Mouse (Mus musculus) cerebellum, adult (tissue): ENCODE data around the gene Blzf1.

ENCODE experiments used
- ATAC-seq: cut with Nextera tagmentation; 2 replicates; pipeline ENCODE4 v1.9.2; 2017; ENCODE audit warnings: mild to moderate bottlenecking, moderate library complexity, mixed read lengths; ENCODE audit not compliant: insufficient number of reproducible peaks, low FRiP score, low TSS enrichment

Gene Blzf1

GRCm38 (mm10) chr1:164307124-164307751, at the start of gene Blzf1:
Gene Blzf1, minus strand, starts transcription at chr1:164307489.
- ATAC-seq, result peak; percentile 98

- no peak for ATAC-seq
Observed at GRCm38 (mm10) chr1:164353443-164353842, 46.2 kb upstream of the Blzf1 start.

DNA sequence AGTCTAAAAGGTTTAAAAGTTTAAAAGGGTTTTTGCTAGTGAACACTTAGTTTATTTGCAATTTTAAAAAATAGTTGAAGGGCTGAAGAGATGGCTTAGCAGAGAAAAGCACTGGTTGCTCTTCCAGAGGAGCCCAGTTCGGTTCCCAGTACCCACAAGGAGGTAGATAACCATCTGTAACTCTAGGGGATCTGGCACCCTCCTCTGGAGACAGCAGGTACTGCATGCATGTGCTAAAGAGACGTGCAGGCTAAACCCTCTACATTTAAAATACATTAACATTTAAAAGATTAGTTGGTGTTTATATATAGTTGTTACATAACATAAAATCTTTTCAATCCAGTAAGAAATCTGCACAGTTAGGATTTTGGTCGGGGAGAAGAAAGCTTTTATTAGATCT, 34.9 kb upstream of the Blzf1 start:
- no peak for ATAC-seq

GRCm38 (mm10) chr1:164335846-164336245, 28.6 kb upstream of the Blzf1 start:
- no peak for ATAC-seq

DNA sequence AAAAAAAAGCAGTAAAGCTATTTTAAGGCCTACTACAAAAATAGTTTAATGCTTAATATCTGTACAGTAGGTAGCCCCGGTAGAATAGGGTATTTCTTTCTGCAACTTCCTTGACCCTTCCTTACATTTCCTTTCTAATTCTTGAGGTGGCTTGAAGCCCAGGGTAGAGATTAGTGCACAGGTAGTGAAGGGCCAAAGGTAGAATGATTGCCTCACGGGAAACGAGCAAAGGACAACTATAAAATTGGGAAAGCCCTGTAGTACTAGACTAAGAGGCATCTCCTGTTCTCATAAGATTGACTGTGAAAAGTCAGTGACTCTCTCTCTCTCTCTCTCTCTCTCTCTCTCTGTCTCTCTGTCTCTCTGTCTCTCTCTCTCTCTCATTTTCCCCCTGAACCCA, 28.1 kb upstream of the Blzf1 start:
- ATAC-seq, result no peak

DNA sequence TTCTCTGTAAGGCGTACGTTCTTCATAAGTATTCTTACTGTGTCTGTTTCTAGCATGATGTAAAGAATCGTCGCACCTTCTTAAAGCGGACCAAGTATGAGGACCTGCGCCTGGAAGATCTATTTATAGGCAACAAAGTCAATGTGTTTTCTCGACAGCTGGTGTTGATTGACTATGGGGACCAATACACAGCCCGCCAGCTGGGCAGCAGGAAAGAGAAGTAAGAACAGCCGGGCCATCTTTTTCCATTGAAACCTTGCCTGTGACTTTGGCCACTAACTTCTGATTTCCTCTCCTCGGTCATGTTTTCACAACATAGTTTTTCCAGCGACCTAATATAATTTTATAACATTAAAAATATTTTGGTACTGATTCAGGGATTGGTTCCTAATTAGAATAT, 25.3 kb upstream of the Blzf1 start:
- ATAC-seq, result no peak

GRCm38 (mm10) chr1:164327764-164328163, 20.5 kb upstream of the Blzf1 start:
- no peak for ATAC-seq

DNA sequence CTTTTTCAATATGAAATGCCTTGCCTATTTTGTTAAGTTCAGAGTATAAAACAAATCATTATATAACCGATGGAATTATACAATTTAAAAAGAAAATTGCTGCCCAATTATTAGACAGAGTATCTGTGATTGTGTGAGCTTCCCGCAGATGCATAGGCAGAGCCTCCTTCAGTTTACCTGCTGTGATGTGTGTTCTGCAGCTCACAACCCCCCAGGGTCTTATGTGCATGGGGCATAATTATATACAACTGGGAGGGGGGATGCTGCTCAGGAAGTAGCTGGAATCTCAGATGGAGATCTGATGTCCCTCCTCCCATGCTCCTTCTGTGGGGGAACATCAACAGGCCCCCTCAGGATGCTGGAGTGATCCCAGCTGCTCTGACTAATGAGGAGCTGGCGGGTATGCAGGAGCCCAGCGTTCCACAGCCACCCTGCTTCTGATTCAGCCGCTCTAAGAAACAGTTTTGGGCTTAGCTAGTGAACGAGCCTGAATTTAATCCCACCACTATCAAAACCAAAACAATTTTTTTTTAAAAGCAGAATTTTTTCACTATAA, 19.4 kb upstream of the Blzf1 start:
- ATAC-seq, result no peak

DNA sequence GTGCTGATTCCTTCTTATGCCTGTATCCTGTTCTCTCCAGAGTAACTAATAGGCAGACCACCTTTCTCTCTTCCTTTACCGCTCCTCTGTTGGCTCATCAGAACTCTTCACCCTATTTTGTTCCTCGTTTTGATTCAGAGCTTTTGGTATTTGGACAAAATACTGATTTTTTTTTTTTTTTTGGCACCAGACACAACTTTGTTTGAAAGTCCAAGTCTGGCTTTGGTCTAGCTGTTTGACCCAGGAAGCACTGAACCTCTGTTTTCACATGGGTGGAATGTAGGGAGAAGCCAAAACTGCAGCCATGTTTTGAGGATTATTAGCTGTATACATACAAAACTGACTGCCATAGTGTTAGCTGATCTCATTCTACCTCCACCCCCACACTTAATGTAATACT, 17.6 kb upstream of the Blzf1 start:
- no peak for ATAC-seq

- no peak for ATAC-seq
Observed at GRCm38 (mm10) chr1:164324221-164324620, 16.9 kb upstream of the Blzf1 start.

GRCm38 (mm10) chr1:164322987-164323650, 15.8 kb upstream of the Blzf1 start:
- no peak for ATAC-seq

- no peak for ATAC-seq
Observed at GRCm38 (mm10) chr1:164321408-164321807, 14.1 kb upstream of the Blzf1 start.

DNA sequence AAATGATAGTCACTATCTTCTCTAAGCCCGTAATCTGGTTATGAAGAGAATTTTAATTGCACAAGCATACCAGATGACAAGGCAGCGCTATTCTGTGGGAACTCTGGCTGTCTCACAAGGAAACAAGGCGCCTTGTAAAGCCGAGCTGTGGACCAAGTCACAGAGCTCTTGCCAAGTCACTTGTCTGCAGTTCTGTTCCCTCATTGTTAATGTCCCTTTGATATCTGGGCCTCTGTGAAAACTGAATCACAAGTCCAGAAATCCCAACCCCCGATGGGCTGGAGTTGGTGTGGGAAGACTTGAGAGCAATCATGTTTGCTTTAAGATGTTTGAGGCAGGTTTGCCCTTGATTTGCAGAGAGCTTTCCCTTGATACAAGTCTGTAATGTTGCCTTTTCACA, 13.4 kb upstream of the Blzf1 start:
- no peak for ATAC-seq

DNA sequence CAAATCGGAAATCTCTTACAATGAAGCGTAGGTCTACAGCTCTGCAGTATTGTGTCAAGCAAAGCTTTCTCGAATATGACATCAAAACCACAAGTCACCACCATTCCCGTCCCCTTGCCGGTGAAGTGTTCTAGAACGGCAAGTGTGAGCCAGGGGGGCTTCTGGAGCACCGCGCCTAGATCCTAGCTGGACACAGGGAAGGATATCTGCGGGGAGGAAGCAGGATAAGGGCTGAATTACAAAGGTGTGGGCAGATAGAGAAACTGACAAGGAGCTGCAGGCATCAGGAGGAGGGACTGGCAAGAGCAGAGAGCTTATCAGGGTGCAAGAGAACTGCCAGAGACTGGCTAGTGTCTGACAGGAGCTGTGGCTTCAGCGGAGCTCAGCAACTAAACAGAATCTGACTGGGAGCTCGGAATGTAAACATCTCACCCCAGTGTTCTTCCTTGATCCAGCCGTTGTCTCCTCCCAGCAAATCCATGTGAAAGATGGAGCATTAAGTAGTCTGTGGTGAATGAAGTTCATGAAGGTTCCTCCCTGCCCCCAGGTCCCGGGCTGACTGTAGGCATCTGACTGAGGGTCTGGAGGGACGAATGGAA, 12.4 kb upstream of the Blzf1 start:
- no peak for ATAC-seq

DNA sequence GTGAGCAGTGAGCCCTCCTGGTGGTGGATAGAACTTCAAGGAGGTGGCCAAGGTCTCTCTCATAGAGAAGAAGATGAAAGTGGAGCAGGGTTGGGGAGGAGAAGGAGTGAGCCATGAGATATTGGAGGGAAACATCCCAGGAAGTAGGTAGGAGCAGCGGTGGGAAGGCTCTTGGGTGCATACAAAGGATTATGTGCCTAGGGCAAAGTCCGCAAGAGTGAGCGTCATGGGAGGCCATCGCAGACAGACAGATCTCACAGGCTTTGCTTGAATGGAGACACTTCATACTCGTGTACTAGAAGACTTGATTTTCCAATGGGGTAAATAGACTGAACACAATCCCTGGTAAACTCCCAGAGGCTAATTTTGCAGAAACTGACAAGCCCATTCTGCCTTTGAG, 11.2 kb upstream of the Blzf1 start:
- ATAC-seq, result no peak

GRCm38 (mm10) chr1:164317261-164317660, 10.0 kb upstream of the Blzf1 start:
- ATAC-seq, result no peak

DNA sequence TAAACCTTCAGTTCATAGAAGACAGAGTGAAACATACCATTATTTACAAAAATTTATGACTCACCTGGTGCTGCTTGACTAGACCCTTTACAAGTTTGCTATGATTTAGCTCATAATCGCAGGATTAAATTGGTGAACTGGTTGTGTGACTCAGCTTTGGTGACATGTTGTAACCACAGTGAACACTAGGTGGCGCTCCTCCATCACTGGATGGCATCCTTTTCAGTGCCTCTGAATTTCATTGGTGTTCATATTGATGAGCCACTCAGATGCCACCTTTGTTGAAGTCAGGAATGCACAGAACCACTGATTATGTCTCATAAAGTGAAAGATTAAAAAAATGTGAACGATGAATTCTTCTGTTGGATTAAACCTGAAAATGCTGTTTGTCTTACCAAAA, 9.4 kb upstream of the Blzf1 start:
- peak; percentile 69; the same call in 1 of the 2 replicates for ATAC-seq

- ATAC-seq, result no peak
Observed at GRCm38 (mm10) chr1:164315266-164315665, 8.0 kb upstream of the Blzf1 start.

- no peak for ATAC-seq
Observed at GRCm38 (mm10) chr1:164314085-164314484, 6.8 kb upstream of the Blzf1 start.

- no peak for ATAC-seq
Observed at GRCm38 (mm10) chr1:164307922-164308321, 633 bp upstream of the Blzf1 start.

- no peak for ATAC-seq
Observed at GRCm38 (mm10) chr1:164303821-164304220, 3.5 kb downstream of the Blzf1 start, which contains the start of gene Nme7. Gene Nme7, plus strand, starts transcription at chr1:164304121.
